Mouse (Mus musculus) induced T-regulatory cell, adult 2 months (primary cell): ENCODE measurements around the gene Gm6309.
"Not testable (repeated sequence)": the region's sequence is repeated elsewhere in the genome, so short reads cannot be mapped to it uniquely, and the experiment has no call there.

Experiments
- DNase-seq: peaks from one replicate; pipeline ENCODE4 v3.0.0-alpha.2; 2012; ENCODE audit warnings: low read depth

The Gm6309 gene

GRCm38 (mm10) chr5:146170621-146171020 lies at the start of gene Gm6309:
TSS of gene Gm6309 (minus strand) at chr5:146170721.
- not testable (repeated sequence) for DNase-seq

DNA sequence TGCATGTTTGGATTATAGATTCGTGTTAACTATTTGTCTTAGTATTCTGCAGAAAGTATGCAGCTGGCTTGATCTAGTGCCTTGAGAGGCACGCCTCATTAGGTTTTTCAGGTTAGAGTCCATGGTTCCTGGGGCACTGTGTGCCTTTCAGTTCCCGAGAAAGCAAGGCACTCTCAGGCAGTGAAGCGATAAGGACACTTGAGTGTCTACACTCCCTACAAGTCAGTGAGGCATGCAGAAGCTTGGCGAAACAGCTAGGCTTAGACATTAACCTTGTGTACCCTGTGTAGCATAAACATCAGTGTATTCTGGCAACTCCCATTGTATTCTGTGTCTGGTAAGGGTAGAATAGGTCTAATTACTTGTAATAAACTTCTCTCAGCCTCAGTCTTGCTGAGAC lies 35.0 kb upstream of the Gm6309 start:
- DNase-seq = no peak

GRCm38 (mm10) chr5:146203921-146204320 lies 33.4 kb upstream of the Gm6309 start:
- no peak for DNase-seq

DNA sequence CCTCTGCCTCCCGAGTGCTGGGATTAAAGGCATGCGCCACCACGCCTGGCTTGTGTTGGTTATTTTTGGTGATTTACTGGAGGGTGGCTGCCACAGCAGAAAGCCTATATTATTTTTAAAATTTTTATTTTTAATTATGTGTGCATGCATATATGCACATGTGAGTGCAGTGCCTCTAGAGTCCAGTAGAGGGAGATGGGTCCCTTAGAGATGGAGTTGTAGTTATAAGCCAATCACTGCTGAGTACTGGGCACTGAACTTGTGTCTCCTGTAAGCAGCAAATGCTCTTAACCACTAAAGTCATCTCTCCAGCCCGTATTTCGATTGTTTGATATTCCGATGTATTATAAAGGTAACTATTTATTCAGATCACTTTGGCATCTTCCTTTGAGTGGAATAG lies 30.1 kb upstream of the Gm6309 start:
- DNase-seq = peak; percentile 21

GRCm38 (mm10) chr5:146199540-146199939 lies 29.0 kb upstream of the Gm6309 start:
- DNase-seq = no peak

DNA sequence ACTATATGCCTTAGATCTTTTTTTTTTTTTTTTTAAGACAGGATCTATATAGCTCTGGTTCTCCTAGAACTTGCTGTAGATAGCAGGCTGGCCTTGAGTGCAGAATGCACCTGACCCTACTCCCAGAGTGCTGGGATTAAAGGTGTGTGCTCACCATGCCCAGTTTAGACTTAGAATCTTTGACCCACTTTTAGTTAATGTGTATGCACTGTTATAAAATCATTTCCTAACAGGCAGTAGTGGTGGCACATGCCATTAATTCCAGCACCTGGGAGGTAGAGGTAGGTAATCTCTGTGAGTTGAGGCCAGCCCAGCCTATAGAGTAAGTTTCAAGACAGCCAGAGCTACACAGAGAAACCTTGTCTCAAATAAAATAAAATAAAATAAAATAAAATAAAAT lies 28.6 kb upstream of the Gm6309 start:
- DNase-seq = no peak

DNA sequence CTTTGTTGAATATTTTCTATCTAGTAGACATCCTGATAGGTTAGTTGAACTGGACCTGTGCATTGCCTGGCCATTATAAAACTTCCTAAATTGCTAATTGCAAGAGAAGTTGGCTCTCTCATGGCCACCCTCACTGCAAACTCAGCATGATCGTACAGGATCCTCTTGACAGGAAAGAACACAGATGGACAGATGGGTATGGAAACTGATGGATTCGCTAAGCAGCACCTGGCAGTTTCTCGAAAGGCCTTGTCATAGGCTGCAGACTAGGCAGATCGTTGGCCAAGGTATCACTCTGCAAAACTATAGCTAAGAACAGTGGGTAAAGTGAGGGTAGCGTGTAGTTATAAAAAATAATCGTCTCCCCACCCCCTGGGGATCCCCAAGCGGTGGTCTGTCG lies 22.8 kb upstream of the Gm6309 start:
- no peak for DNase-seq

DNA sequence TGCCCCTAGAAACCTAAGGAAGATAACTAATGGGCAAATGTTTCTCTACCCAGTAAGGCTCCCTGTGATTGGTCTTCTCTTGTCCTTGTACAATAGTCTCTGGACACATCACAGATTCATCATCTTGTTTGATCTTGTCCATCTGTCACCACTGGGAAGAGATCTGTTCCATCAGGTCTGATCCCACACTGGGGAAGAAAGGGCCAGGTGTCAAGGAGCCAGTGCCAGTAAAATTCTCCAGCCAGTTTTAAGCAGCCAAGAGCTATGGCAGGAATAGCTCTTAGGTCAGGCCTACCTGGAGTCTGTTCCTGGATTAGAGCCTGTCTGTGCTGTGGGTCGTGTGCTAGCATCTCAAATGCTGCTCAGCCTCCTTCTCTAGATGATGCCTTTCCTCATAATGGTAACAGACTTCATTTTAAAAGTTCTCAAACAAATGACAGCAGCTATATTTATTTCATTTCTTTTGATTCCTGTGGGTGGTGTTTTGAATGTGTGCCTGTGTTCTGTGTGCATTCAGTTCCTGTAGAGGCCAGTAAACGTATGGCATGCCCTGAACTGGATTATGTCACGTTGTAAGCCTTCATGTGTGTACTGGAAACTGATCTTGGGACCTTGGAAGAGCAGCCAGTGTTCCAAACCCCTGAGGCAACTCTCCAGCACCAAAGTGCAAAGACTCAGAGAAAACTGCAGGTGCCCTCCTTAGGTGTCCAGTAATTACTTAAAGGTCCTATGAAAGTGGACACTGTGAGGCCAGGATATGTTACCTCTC lies 20.2 kb upstream of the Gm6309 start:
- no peak for DNase-seq

- no peak for DNase-seq
Observed at GRCm38 (mm10) chr5:146190093-146190492, 19.6 kb upstream of the Gm6309 start.

- no peak for DNase-seq
Observed at GRCm38 (mm10) chr5:146188712-146189111, 18.2 kb upstream of the Gm6309 start.

GRCm38 (mm10) chr5:146188144-146188543 lies 17.6 kb upstream of the Gm6309 start:
- DNase-seq = no peak

GRCm38 (mm10) chr5:146187441-146187840 lies 16.9 kb upstream of the Gm6309 start:
- peak; percentile 67 for DNase-seq

DNA sequence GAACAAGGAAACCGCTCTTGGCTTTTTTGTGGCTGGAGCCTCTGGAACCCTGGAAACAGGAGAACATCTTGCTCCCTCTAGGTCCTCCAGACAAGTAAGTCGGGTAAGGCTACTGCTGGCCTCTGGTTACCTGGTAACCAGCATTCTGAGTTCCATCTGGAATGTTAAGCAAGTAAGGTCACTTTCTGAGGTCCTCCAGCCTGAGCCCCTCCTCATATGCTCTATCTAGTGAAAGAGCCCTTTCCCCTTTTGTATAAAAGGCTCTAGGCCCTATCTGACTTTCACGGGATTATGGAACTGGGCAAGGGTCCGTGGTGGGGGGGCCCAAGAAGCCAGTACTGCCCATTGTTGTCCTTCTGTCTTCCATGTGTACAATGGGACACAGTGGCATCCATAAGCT lies 14.7 kb upstream of the Gm6309 start, which contains the start of gene 1700001J03Rik:
TSS of gene 1700001J03Rik (minus strand) at position 101 of the 400 bp plus-strand sequence.
- DNase-seq = not testable (repeated sequence)

GRCm38 (mm10) chr5:146172744-146173143 lies 2.2 kb upstream of the Gm6309 start:
- DNase-seq = peak; percentile 13

GRCm38 (mm10) chr5:146160439-146160838 lies 10.1 kb downstream of the Gm6309 start, which contains the start of gene Gm5565:
TSS of gene Gm5565 (minus strand) at chr5:146160539.
- DNase-seq = not testable (repeated sequence)

DNA sequence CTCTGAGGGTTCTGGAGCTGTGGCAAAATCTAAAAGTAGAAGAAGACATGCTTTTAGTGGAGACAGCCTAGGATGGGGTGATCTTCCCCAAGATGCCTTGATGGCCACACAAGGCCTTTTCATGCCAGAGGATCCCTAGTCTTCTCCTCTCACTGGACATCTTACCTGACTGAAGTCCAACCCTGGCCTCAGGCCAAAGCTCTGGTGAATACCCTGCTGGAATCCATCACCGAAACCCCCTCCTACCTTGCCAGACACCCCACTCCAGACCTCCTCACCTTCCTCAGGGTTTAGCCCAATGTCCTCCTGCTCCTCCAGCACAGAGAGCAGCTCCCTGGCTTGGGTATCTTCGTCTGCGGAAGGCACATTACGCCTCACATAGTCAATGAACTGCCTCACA lies 12.2 kb downstream of the Gm6309 start:
- not testable (repeated sequence) for DNase-seq

DNA sequence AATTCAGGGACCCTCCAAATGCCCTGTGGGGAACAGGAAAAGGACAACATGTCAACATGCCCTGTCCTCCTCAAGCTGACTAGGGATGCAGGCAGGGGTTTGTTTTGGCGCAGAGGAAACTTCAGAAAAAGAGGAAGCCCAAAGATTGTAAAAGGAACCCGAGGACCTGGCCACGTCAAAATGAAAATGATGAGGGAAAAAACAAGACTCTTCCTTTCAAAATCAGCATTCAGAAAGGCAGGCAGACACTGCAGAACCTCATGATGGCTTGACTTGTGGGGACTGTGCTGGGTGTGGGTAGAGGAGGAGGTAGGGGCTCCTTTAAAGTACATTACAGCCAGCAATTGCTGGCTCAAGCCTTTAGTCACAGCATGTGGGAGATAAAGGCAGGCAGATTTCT lies 20.1 kb downstream of the Gm6309 start:
- no peak for DNase-seq

DNA sequence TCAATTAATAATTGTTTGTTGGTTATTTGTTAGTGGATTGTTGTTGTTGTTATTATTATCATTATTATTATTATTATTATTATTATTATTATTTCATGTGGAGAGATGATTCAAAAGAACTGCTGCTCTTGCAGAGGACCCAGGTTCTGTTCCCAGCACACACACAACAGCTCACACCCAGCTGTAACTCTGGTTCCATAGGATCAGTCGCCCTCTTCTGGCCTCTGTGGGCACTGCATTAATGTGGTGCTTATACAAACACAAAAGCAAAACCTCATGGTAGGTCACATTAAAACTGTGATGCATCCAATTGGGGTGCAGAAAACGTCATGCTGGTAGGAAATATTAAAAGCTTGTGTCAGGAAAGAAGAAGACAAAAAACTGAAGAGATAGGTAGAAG lies 22.6 kb downstream of the Gm6309 start:
- peak; percentile 10 for DNase-seq
